Comparison of ENCODE assay signal across 16 mouse cellular contexts in the genomic region with DNA sequence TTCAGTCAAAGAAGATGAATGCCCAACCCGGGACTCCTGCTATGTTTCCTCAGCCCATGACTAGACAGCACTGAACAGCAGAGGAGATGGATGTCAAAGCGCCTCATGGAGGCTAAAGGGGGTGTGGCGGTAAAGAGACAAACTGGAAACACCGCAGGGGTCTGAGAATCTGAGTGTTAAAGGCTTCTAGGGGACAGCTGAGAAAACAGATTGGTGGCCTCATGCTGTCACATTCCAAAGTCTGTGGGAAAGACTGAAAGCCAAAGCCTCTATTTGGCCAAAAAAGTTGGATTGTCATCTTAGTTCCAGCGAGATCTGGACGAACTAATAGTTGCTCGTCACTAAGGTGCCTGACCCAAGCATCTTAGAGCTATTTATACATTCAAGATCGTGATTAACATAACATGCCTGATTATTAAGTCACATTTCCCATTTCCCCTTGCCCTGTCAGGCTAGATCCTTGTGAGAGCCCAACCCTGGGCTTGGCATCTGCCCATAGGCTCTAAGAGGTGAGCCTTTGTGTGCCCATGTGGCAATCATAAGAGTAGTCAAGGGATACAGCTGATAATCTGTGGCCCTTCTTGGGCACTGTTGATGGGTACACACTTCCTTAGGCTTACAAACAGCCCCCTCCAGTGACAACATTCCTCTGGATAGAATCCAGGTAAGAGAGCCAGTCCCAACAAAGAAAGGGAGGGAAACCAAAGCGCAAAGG. TPM values are rescaled to one million over a fixed set of nuclear protein-coding genes. Genes with fewer than 3 reads are reported as not detected.
A peak's percentile ranks its signal among the peaks of the same experiment; 100 is the strongest.
DNase-seq lines count a peak whose midpoint lies in the region; TF ChIP-seq lines count a peak whose summit lies in the region.
"Had no signal": no experiment of that assay in that cellular context is flagged by ENCODE, and none has a peak within 500 bp of the region (broad histone marks: within the 10 kb centered on the region; RNA-seq: fewer than 3 reads in every experiment).

No protein-coding gene starts in this region.

- no peak for DNase-seq in gastrocnemius, adult 2 months
- no peak for DNase-seq in gastrocnemius, postnatal 14 days
- DNase-seq in left cerebral cortex, adult 2 months (ENCODE audit: extremely low spot score in 1 of 2, low spot score in 2 of 2): no peak
- DNase-seq in left cerebral cortex, postnatal 14 days (ENCODE audit: low spot score in 2 of 2): no peak
- peak; percentile 49 for DNase-seq in embryo, embryonic 11 days
- no peak for DNase-seq in right cerebral cortex, postnatal 36 days (ENCODE audit: low spot score in 2 of 2)
- DNase-seq in ovary, postnatal 14 days (ENCODE audit: low spot score): no peak
- DNase-seq: right cerebral cortex, postnatal 14 days; thymus, postnatal 25 days had no signal

- intact Hi-C loops in gastrocnemius, adult 2 months (cut with DNase I): no loop called here
- intact Hi-C loops in gastrocnemius, postnatal 14 days (cut with DNase I; ENCODE audit: low total_unique reads): no loop called here
- intact Hi-C loops in left cerebral cortex, adult 2 months (cut with DNase I): no loop called here
- intact Hi-C loops in left cerebral cortex, postnatal 14 days (cut with DNase I): no loop called here

- no peak for TF ChIP-seq CTCF in gastrocnemius, adult 2 months (IDR thresholded peaks at IDR 0.05)
- no peak for TF ChIP-seq CTCF in left cerebral cortex, adult 2 months (IDR thresholded peaks at IDR 0.05)

- peak overlapping the region; percentile 68 for H3K27ac ChIP-seq in gastrocnemius, adult 2 months
- H3K27ac ChIP-seq in left cerebral cortex, adult 2 months: peak overlapping the region; percentile 53
- H3K27ac ChIP-seq: embryonic facial prominence, embryonic 13.5 days; liver, embryonic 12.5 days had no signal

- no peak for TF ChIP-seq POLR2A in myocyte (IDR thresholded peaks at IDR 0.05; ENCODE audit: insufficient read length, low read depth)

- no peaks in the 10 kb centered on the region for H3K79me2 ChIP-seq in myocyte (ENCODE audit: control insufficient read depth, insufficient read depth)

- H3ac ChIP-seq in myocyte (ENCODE audit: control insufficient read depth, insufficient read length): no peak overlapping the region

- H3K27me3 ChIP-seq in myocyte (ENCODE audit: control insufficient read depth, insufficient read depth, insufficient read length): no peaks in the 10 kb centered on the region
- H3K27me3 ChIP-seq: embryonic facial prominence, embryonic 13.5 days; liver, embryonic 12.5 days had no signal

- H3K36me3 ChIP-seq in myocyte (ENCODE audit: control insufficient read depth, insufficient read depth): peaks cover 66% of the 10 kb centered on the region

- H3K4me2 ChIP-seq in myocyte (ENCODE audit: low read depth): no peak overlapping the region
- H3K4me2 ChIP-seq: embryonic facial prominence, embryonic 13.5 days; liver, embryonic 12.5 days had no signal

- no peak overlapping the region for H3K4me3 ChIP-seq in gastrocnemius, adult 2 months
- H3K4me3 ChIP-seq in left cerebral cortex, adult 2 months: no peak overlapping the region
- H3K4me3 ChIP-seq in myocyte: no peak overlapping the region
- H3K4me3 ChIP-seq: embryonic facial prominence, embryonic 13.5 days; liver, embryonic 12.5 days had no signal

TF ChIP-seq in myocyte, 11 proteins besides CTCF, POLR2A, EP300 and RAD21:
- peak in 2 of 3 experiments; percentile 3 to 5 for TF ChIP-seq MYOD1 (IDR thresholded peaks at IDR 0.05; ENCODE audit: control insufficient read depth in 1 of 3, insufficient read length in 2 of 3, low read depth in 2 of 3)
- no peak for TF ChIP-seq CEBPB (IDR thresholded peaks at IDR 0.05; ENCODE audit: insufficient read depth, poor library complexity, severe bottlenecking)

RNA-seq across cellular contexts. Expression of a gene that starts 11.4 kb away (rescaled TPM):
- 100 to 1,000 TPM in 1 of 2 experiments, 10 to 100 TPM in 1; 98.0 to 113 TPM for total RNA-seq in gastrocnemius, adult 2 months (2021)
- total RNA-seq in gastrocnemius, postnatal 14 days (2021): 100 to 1,000 TPM; 102 to 113 TPM
- 100 to 1,000 TPM; 115 to 118 TPM for total RNA-seq in left cerebral cortex, adult 2 months (2021)
- 100 to 1,000 TPM; 115 to 119 TPM for total RNA-seq in left cerebral cortex, postnatal 14 days (2021)
- 103 TPM for polyA plus RNA-seq in myocyte (2012; fragmentation: generic; extraction: Trizol)

RNA-seq across cellular contexts. Expression of a gene that starts 11.4 kb away (rescaled TPM):
- total RNA-seq in gastrocnemius, adult 2 months (2021): 10 to 100 TPM; 11.9 to 13.0 TPM
- total RNA-seq in gastrocnemius, postnatal 14 days (2021): 10 to 100 TPM; 13.4 to 15.0 TPM
- 10 to 100 TPM; 40.6 to 44.3 TPM for total RNA-seq in left cerebral cortex, adult 2 months (2021)
- total RNA-seq in left cerebral cortex, postnatal 14 days (2021): 10 to 100 TPM; 37.1 to 44.2 TPM
- polyA plus RNA-seq in myocyte (2012; fragmentation: generic; extraction: Trizol): 35.0 TPM

RNA-seq across cellular contexts. Expression of a gene that starts 12.7 kb away (rescaled TPM):
- total RNA-seq in gastrocnemius, adult 2 months (2021): 10 to 100 TPM; 45.7 to 49.8 TPM
- total RNA-seq in gastrocnemius, postnatal 14 days (2021): 10 to 100 TPM; 33.7 to 36.5 TPM
- total RNA-seq in left cerebral cortex, adult 2 months (2021): 10 to 100 TPM; 36.8 to 37.6 TPM
- 10 to 100 TPM; 42.8 to 46.0 TPM for total RNA-seq in left cerebral cortex, postnatal 14 days (2021)
- polyA plus RNA-seq in myocyte (2012; fragmentation: generic; extraction: Trizol): 59.3 TPM

RNA-seq across cellular contexts. Expression of a gene that starts 12.8 kb away (rescaled TPM):
- total RNA-seq in gastrocnemius, adult 2 months (2021): 10 to 100 TPM; 17.8 to 21.6 TPM
- 10 to 100 TPM; 18.0 to 25.1 TPM for total RNA-seq in gastrocnemius, postnatal 14 days (2021)
- 10 to 100 TPM; 78.1 to 87.4 TPM for total RNA-seq in left cerebral cortex, adult 2 months (2021)
- total RNA-seq in left cerebral cortex, postnatal 14 days (2021): 10 to 100 TPM; 83.0 to 87.6 TPM
- 53.9 TPM for polyA plus RNA-seq in myocyte (2012; fragmentation: generic; extraction: Trizol)

RNA-seq across cellular contexts. Expression of a gene that starts 20.2 kb away (rescaled TPM):
- not detected for total RNA-seq in gastrocnemius, adult 2 months (2021)
- not detected for total RNA-seq in gastrocnemius, postnatal 14 days (2021)
- 1 to 10 TPM in 1 of 2 experiments, under 1 TPM in 1; 0.79 to 1.0 TPM for total RNA-seq in left cerebral cortex, adult 2 months (2021)
- total RNA-seq in left cerebral cortex, postnatal 14 days (2021): 1 to 10 TPM; 1.2 to 1.3 TPM
- not detected for polyA plus RNA-seq in myocyte (2012; fragmentation: generic; extraction: Trizol)
- total RNA-seq: adrenal gland, adult 18-20 months; heart, adult 18-20 months; megakaryocyte, adult 5-6 weeks had no signal
- polyA plus RNA-seq: embryonic facial prominence, embryonic 13.5 days; neural tube, embryonic 14.5 days had no signal
